Mouse (Mus musculus) frontal cortex, postnatal 36 days (tissue): ENCODE measurements around the gene 1700010I14Rik.

Experiments
- DNase-seq, 2 experiments: peaks; one replicate each; pipeline ENCODE4 v3.0.0; 2022; ENCODE audit warnings: low spot score in 2 of 2

1700010I14Rik gene

DNA sequence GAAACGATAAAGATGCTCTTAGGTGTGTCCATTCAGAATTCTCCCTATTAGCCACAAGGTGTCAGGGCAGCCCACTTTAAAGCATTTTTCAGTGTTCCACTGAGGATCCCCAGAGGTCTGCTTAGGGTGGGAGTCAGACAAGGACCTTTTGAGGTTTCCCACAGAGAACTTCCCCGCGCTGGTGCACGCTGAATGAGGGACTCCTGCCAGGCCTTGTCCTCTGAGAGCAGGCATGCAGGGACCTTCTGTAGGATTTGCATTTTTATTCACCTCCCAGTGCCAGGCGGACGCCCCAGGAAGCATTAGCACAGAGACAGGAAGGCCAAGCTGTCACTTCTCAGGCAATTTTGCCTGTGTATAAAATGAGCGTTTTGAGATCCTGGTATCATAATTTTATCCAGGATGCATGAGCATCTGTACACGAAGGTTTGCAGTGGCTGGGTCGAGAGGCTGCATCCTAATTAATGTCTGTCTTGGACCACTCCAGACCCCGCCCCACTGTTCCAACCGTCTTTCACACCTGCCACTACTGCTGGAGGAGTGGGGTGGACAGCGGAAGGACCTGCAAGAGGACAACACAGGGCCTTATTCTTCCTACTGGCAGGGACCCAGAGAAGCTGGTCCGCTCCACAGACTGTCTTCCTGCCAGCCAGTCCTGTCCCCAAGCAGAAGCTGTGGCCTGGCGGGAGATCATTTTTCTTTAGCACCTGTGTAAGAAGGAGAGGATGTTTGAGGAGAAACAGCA is 35.2 kb downstream of the 1700010I14Rik start:
- DNase-seq = peak; percentile 9 to 15

DNA sequence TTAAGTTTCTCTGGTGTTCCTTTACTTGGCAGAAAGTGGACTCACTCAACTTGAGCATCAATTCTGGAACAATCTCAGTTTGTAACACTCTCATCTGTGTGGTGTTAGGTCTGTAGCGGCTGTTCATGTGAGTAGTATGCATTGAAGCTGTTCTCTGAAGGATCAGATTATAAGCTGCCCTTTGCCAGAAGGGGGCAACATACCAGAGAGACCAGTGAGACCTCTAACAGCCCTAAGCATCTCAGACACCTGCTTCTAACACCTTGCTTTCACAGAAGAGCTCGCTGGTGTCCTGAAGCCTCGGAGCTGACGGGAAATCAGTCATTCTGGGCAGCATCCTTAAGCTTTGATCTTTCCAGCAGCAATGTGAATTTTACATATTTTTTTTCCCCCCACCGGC is 42.0 kb downstream of the 1700010I14Rik start:
- no peak for DNase-seq

DNA sequence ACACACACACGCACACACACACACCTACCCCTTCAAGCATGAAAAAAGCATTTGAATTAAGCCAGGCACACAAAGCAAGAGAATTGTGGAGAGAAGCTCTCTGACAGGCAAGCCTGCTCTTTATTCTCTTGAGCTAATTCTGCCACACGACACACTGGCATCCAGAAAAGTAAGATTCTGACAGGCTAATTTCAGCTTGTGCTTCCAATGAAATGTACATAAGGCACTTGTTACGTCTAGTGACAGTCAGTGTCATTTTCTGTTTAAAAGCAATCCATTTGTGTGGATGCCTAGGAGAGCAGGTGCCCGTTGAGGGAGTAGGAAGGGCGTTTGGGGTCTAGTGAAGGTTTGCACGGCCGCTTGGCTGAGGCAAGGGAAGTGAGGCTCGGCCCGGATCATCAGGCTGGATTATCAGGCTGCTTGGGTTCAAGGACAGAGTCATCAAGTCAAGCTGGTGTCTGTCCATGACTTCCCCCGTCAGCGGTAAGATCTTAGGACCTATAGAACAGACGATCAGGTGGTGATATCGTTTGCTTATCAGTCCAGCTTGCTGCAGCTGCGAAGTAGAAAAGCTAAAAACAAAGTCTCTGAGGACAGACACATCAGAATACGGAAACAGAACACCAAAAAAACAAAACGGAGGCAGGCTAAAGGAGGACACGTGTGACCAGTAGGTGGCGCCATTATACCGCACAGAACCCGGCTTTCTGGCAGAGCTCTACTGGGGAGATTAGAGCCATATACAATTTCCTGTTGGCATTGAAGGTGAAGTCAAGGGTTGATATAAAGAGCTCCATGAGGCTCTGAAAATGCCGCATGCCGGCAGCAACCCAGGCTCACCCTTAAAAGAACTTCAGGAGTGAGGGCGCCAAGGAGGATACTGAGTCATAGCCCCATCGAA is 43.4 kb downstream of the 1700010I14Rik start:
- peak; percentile 88 to 89 for DNase-seq

GRCm38 (mm10) chr17:9032362-9033044 is 44.4 kb downstream of the 1700010I14Rik start:
- DNase-seq = peak; percentile 29 to 39

DNA sequence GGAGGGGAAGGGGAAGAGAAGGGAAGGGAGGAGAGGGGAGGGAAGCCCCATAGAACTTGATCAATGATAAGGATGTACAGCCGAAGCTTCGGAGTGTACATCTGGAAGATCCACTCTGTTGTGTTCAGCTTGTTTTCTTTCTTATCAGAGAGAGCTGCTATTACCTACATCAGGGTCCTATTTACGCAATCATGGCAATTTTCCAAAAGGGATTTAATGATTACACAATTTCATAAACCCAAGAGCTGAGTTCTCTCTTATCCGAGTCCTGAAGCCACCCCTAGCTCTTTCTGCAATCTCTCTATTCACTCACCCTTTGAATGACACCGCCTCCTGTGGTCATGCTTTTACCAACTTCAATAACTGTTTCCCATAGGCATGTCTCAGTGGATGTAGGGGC is 45.4 kb downstream of the 1700010I14Rik start:
- DNase-seq = no peak

DNA sequence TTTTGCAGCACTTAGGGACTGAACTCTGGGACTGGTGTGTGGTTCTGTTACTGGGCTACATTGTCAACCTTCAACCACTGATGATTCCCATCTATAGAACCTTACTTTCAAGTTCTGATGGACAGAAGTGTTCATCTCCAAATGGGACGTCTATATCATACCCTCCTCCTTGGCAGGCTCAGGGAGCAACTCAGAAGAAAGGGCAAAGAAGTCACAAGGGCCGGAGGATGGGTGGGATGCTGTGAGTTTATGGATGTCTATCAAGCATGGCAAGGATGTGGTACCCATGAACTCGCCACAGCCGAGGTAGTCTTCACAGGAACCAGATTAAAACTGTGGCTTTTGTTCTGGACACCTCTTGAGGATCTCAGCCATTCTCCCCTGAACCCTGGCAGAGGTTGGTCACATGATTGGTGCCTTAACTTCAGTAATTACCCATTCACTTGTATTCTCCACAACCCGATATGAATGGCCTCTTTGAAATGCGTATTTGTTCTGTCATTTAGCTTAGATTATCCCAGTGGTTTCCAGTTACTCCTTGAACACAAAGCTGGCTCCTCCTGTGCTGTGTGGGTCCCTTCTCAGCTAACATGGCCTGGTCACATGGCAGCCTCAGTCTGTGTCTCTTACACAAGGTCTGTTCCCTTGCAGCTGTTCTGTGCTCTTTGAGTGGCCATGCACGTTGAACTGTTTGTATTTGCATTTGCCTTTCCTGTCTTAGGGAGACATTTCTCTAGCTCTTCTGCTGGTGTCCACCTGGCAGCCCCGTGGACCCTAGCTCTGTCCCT is 47.6 kb downstream of the 1700010I14Rik start:
- no peak for DNase-seq

DNA sequence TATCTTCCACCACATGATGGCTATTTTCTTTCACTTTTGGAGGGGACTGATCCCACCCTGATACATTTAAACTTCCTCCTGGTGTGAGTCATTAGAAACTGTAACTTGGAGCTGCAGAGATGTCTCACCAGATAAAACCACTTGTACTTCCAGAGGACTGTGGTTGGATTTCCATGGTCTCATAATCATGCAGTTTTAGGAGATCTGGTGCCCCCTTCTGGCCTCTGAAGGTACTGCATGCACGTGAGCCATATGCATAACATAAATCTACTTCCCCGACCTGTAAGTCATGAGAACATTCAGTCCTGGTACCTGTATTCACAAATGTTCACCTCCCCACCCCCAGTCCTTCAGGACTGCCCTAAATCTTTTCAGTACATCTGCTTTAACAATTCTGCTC is 54.6 kb downstream of the 1700010I14Rik start:
- no peak for DNase-seq

- DNase-seq = no peak
These were observed 64.4 kb downstream of the 1700010I14Rik start for GRCm38 (mm10) chr17:9052441-9052980.

GRCm38 (mm10) chr17:9059360-9059932 is 71.3 kb downstream of the 1700010I14Rik start:
- DNase-seq = no peak
